Mouse (Mus musculus): ENCODE measurements around the gene Vav3.

GRCm38 (mm10) chr3:109568542-109569265 lies 228.3 kb downstream of the Vav3 start:
- TF ChIP-seq CTCF (IDR thresholded peaks at IDR 0.05; ENCODE audit: low read depth) (no peak), EP300 (IDR thresholded peaks at IDR 0.05; ENCODE audit: low read depth) (no peak)
